Mouse (Mus musculus) midbrain, embryonic 14.5 days (tissue): ENCODE results near the gene Gm43720. TPM values are rescaled to one million over a fixed set of nuclear protein-coding genes. Genes with fewer than 3 reads are reported as not detected.
A peak's percentile ranks its signal among the peaks of the same experiment; 100 is the strongest.

Experiments used
- ATAC-seq: fragments of 200-750 bp; cut with Nextera tagmentation; 2 replicates; pipeline ENCODE4 v1.8.0; 2017; ENCODE audit warnings: moderate number of reproducible peaks, moderate library complexity; ENCODE audit not compliant: low FRiP score, low TSS enrichment
- DNase-seq: peaks from one replicate; pipeline ENCODE4 v3.0.0-alpha.2; 2015
- H3K27ac ChIP-seq: fragments of 300-500 bp; sonication (generic); replicated peaks from 2 replicates; pipeline ENCODE4 v1.5.1; 2014; ENCODE audit warnings: mild to moderate bottlenecking, low read depth, low read length, moderate library complexity
- H3K27me3 ChIP-seq: fragments of 300-500 bp; sonication (generic); 2 replicates; pipeline ENCODE4 v1.6.1; 2014; ENCODE audit warnings: low read length, control low read depth, mixed read lengths; ENCODE audit not compliant: control insufficient read depth, insufficient read depth
- H3K36me3 ChIP-seq: fragments of 300-500 bp; sonication (generic); 2 replicates; pipeline ENCODE4 v1.6.1; 2014; ENCODE audit warnings: low read length, control low read depth; ENCODE audit not compliant: control insufficient read depth, insufficient read depth
- H3K4me1 ChIP-seq: fragments of 300-500 bp; sonication (generic); 2 replicates; pipeline ENCODE4 v1.6.1; 2014; ENCODE audit warnings: mild to moderate bottlenecking, antibody characterized with exemption, low read length, control low read depth; ENCODE audit not compliant: control insufficient read depth, insufficient read depth
- H3K4me2 ChIP-seq: fragments of 300-500 bp; sonication (generic); 2 replicates; pipeline ENCODE4 v1.6.1; 2014; ENCODE audit warnings: mild to moderate bottlenecking, low read length, moderate library complexity
- H3K4me3 ChIP-seq: fragments of 300-500 bp; sonication (generic); replicated peaks from 2 replicates; pipeline ENCODE4 v1.5.1; 2014; ENCODE audit warnings: low read depth, low read length
- H3K9ac ChIP-seq: fragments of 300-500 bp; sonication (generic); replicated peaks from 2 replicates; pipeline ENCODE4 v1.6.1; 2014; ENCODE audit warnings: mild to moderate bottlenecking, low read length, moderate library complexity
- H3K9me3 ChIP-seq: fragments of 300-500 bp; sonication (generic); 2 replicates; pipeline ENCODE4 v1.6.1; 2016; ENCODE audit warnings: low read length, control low read depth, mixed read lengths; ENCODE audit not compliant: control insufficient read depth
- WGBS: fragments of 180-500 bp; shearing (Covaris S2); extraction: QIAGEN DNeasy Blood & Tissue Kit; methylation state at CpG from one replicate; pipeline ENCODE4 v1.1.7; 2014; 5-methylcytosine and 5-hydroxymethylcytosine counted together
- polyA plus RNA-seq: library from polyadenylated mRNA; unstranded; fragments of >200 nt; fragmentation: Nextera tagmentation; extraction: Ambion mirVana; gene quantifications from 2 replicates; pipeline ENCODE4 v1.2.1, GENCODE M21; 2014

Gene Gm43720
- 0.19 TPM in 1 of 2 replicates, not detected in the other for polyA plus RNA-seq

DNA sequence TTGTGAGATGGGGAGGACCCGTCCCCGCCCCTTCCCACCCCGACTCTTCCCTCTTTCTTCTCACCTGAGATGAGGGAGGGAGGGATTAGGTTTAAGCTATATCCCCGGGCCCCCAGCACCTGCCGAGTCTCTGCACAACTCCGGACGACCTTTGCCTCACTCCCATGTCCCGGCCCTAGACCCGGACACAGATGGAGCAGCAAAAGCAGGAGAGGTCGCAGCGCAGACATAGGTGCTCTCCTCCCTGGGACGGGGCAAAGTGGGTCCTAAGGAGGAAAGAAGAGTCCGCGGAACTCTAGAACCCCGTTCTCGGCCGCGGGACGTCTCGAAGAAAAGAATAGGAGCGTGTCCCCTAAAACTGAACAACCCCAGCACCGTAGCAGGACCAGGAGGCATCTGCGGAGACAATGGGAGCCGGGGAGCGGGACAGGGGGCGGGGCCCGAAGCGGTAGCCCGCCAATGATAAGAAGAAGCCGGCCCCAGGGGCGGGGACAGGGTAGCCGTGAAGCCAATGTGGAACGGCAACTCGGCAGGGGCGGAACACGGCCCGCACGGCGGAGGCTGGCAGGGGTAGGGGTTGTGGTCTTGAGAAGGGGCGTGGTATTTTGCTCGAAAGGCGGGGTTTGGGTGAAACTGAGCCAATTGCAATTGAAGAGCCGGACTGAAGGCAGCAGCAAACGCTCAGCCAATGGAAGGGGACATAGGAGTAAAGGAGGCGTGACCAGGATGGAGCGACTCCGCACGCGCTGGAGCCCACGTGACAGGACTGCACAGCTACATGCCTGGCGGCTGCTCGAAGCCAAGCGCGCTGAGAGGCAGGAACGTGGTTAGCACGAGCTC lies at the start of gene Gm43720, which contains the start of the genes Gpc2 and Stag3:
Gm43720 (minus strand) TSS at position 374 of the 840 bp plus-strand sequence.
Gpc2 (minus strand) TSS at position 421 of the 840 bp plus-strand sequence.
Stag3 (plus strand) TSS at position 656 of the 840 bp plus-strand sequence.
- peak within 1 kb of the TSS; percentile 80 for H3K27ac ChIP-seq
- no peaks in the 10 kb centered on the region for H3K27me3 ChIP-seq
- DNase-seq (peak; percentile 99), ATAC-seq (peak; percentile 99)
- peaks cover 6% of the 10 kb centered on the region; the same call in 1 of the 2 replicates for H3K9me3 ChIP-seq
- WGBS = under 1% methylated on average over 56 of the region's 56 CpGs
- peaks cover 43% of the 10 kb centered on the region for H3K4me1 ChIP-seq
- peak within 1 kb of the TSS; percentile 79 for H3K4me2 ChIP-seq
- peak within 1 kb of the TSS; percentile 84 for H3K9ac ChIP-seq
- H3K36me3 ChIP-seq = peaks cover 30% of the 10 kb centered on the region
- peak within 1 kb of the TSS; percentile 72 for H3K4me3 ChIP-seq

- ATAC-seq (no peak), DNase-seq (no peak)
- no peak overlapping the region for H3K27ac ChIP-seq
- H3K4me1 ChIP-seq = no peaks in the 10 kb centered on the region
- no peak overlapping the region for H3K4me2 ChIP-seq
- H3K4me3 ChIP-seq = no peak overlapping the region
- H3K9ac ChIP-seq = no peak overlapping the region
- no peaks in the 10 kb centered on the region for H3K27me3 ChIP-seq
- no peaks in the 10 kb centered on the region for H3K36me3 ChIP-seq
- 92% methylated on average over 3 of the region's 3 CpGs for WGBS
- no peaks in the 10 kb centered on the region for H3K9me3 ChIP-seq
These were observed 33.0 kb upstream of the Gm43720 start for GRCm38 (mm10) chr5:138312795-138313194.

DNA sequence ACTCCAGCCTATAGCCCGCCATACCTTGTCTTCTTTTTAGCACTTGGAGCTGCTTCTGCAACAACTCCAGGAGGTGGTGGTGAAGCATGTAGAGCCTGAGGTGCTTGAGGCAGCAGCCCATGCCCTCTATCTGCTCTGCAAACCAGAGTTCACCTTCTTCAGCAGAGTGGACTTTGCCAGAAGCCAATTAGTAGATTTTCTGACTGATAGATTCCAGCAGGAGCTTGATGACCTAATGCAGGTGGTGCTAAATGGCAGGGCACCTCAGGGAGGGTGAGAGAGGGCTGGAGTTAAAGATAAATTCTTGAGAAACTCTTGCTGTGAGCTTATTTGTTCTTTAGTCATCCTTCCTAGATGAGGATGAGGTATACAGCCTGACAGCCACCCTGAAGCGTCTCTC lies 19.9 kb upstream of the Gm43720 start:
- no peaks in the 10 kb centered on the region for H3K9me3 ChIP-seq
- no peaks in the 10 kb centered on the region for H3K27me3 ChIP-seq
- 83% methylated on average over 2 of the region's 2 CpGs for WGBS

GRCm38 (mm10) chr5:138294158-138294557 lies 14.4 kb upstream of the Gm43720 start:
- ATAC-seq (no peak), DNase-seq (no peak)
- no peaks in the 10 kb centered on the region for H3K4me1 ChIP-seq
- H3K9ac ChIP-seq = no peak overlapping the region
- no peaks in the 10 kb centered on the region for H3K36me3 ChIP-seq
- no peak overlapping the region for H3K27ac ChIP-seq
- no peak overlapping the region for H3K4me3 ChIP-seq
- no peak overlapping the region for H3K4me2 ChIP-seq
- no peaks in the 10 kb centered on the region for H3K27me3 ChIP-seq
- H3K9me3 ChIP-seq = no peaks in the 10 kb centered on the region

More for the DNA sequence above, 19.9 kb upstream of the Gm43720 start:
- no peaks in the 10 kb centered on the region for H3K36me3 ChIP-seq
- no peak for DNase-seq
- no peak overlapping the region for H3K27ac ChIP-seq
- no peak overlapping the region for H3K9ac ChIP-seq
- H3K4me2 ChIP-seq = no peak overlapping the region
- ATAC-seq = no peak
- no peak overlapping the region for H3K4me3 ChIP-seq
- H3K4me1 ChIP-seq = no peaks in the 10 kb centered on the region

- Histone ChIP-seq H3K4me1 (no peaks in the 10 kb centered on the region), H3K27me3 (no peaks in the 10 kb centered on the region), H3K4me3 (no peak overlapping the region), H3K27ac (no peak overlapping the region), H3K9me3 (no peaks in the 10 kb centered on the region), H3K4me2 (no peak overlapping the region), H3K9ac (no peak overlapping the region), H3K36me3 (no peaks in the 10 kb centered on the region)
- 75% methylated on average over 1 of the region's 1 CpGs for WGBS
- ATAC-seq (no peak), DNase-seq (no peak)
These were observed 11.9 kb upstream of the Gm43720 start for GRCm38 (mm10) chr5:138291638-138292037.

- Histone ChIP-seq H3K4me3 (no peak overlapping the region), H3K9ac (no peak overlapping the region), H3K9me3 (no peaks in the 10 kb centered on the region), H3K4me1 (no peaks in the 10 kb centered on the region), H3K36me3 (no peaks in the 10 kb centered on the region), H3K27ac (no peak overlapping the region), H3K4me2 (no peak overlapping the region), H3K27me3 (no peaks in the 10 kb centered on the region)
- ATAC-seq (no peak), DNase-seq (no peak)
- WGBS = 70% methylated on average over 3 of the region's 3 CpGs
These were observed 8.1 kb upstream of the Gm43720 start for GRCm38 (mm10) chr5:138287861-138288260.

GRCm38 (mm10) chr5:138283540-138283939 lies 3.8 kb upstream of the Gm43720 start:
- no peak for DNase-seq
- Histone ChIP-seq H3K27me3 (no peaks in the 10 kb centered on the region), H3K9me3 (peaks cover 6% of the 10 kb centered on the region; the same call in 1 of the 2 replicates), H3K4me1 (peaks cover 5% of the 10 kb centered on the region), H3K36me3 (0 out of 2 replicates have a peak, but pooled peaks cover under 1% of the 10 kb centered on the region), H3K4me3 (no peak overlapping the region), H3K27ac (no peak overlapping the region), H3K9ac (no peak overlapping the region), H3K4me2 (no peak overlapping the region)
- ATAC-seq = no peak
- 55% methylated on average over 1 of the region's 1 CpGs for WGBS

GRCm38 (mm10) chr5:138281798-138282197 lies 2.0 kb upstream of the Gm43720 start:
- peaks cover 23% of the 10 kb centered on the region for H3K4me1 ChIP-seq

More at GRCm38 (mm10) chr5:138281798-138282197, 2.0 kb upstream of the Gm43720 start:
- H3K27ac ChIP-seq = no peak overlapping the region
- no peak overlapping the region for H3K4me3 ChIP-seq
- ATAC-seq = no peak
- peaks cover 6% of the 10 kb centered on the region; the same call in 1 of the 2 replicates for H3K9me3 ChIP-seq
- WGBS = 89% methylated on average over 2 of the region's 2 CpGs
- H3K9ac ChIP-seq = no peak overlapping the region
- H3K27me3 ChIP-seq = no peaks in the 10 kb centered on the region
- peaks cover 17% of the 10 kb centered on the region for H3K36me3 ChIP-seq
- DNase-seq = no peak
- no peak overlapping the region for H3K4me2 ChIP-seq
